In the genomic region with DNA sequence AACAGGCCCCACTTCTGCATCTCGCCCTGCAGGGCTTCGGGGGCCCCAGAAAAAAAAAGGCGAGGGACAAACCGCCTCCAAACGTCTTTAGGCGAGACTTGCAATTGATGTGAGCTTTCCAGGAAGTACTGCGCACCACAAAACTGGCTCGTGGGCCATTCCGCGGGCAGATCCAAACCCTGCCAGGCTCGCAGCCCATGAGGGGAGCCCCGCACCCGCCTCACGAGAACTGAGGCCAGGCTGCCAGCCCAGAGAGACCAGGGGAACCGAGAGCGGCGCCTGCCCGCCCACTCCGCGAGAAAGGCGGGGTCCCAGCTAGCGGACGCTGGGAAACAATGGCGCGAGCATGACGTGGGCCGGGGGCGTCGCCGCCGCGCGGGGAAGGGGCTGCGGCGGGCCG, we compare ENCODE assay signal across 8 mouse cellular contexts. TPM values are rescaled to one million over a fixed set of nuclear protein-coding genes. Genes with fewer than 3 reads are reported as not detected.
DNase-seq lines count a peak whose midpoint lies in the region; ATAC-seq lines count a peak whose summit lies in the region.

No protein-coding gene starts in this region.

- DNase-seq in Muller cell, postnatal 12 days (ENCODE audit: inconsistent ontology term) = peak; percentile 91
- DNase-seq in cerebellum, postnatal 10 days = peak; percentile 92 to 95
- peak; percentile 77 to 78 for DNase-seq in frontal cortex, postnatal 14 days (ENCODE audit: low spot score in 2 of 2)
- peak; percentile 87 to 88 for DNase-seq in layer of hippocampus, postnatal 36 days
- DNase-seq in lung, postnatal 25 days (ENCODE audit: low spot score) = peak; percentile 86
- peak; percentile 16 for DNase-seq in retina, adult 2 months (ENCODE audit: low read depth, low spot score)
- DNase-seq in thymus, postnatal 36 days = peak; percentile 80 to 85

- no peaks in the 10 kb centered on the region for H3K27me3 ChIP-seq in hindbrain, embryonic 13.5 days

- peak overlapping the region; percentile 76 for H3K4me2 ChIP-seq in hindbrain, embryonic 13.5 days

- WGBS in hindbrain, embryonic 13.5 days = 0% methylated on average over 25 of the region's 36 CpGs

- H3K4me1 ChIP-seq in hindbrain, embryonic 13.5 days (replicated peaks) = peaks cover 35% of the 10 kb centered on the region

- peak overlapping the region; percentile 99 for H3K27ac ChIP-seq in hindbrain, embryonic 13.5 days

- H3K4me3 ChIP-seq in hindbrain, embryonic 13.5 days = peak overlapping the region; percentile 75

- H3K9me3 ChIP-seq in hindbrain, embryonic 13.5 days = no peaks in the 10 kb centered on the region

- H3K9ac ChIP-seq in hindbrain, embryonic 13.5 days = peak overlapping the region; percentile 93

- ATAC-seq in hindbrain, embryonic 13.5 days (ENCODE audit: low FRiP score) = peak; percentile 94

- no peaks in the 10 kb centered on the region for H3K36me3 ChIP-seq in hindbrain, embryonic 13.5 days

RNA-seq across cellular contexts. Expression of gene Ina, which starts 52.8 kb away (rescaled TPM):
- polyA plus RNA-seq in hindbrain, embryonic 13.5 days (2015; fragmentation: Nextera tagmentation; extraction: Ambion mirVana) = 684 and 706 TPM in 2 replicates
- 100 to 1,000 TPM; 183 to 189 TPM for total RNA-seq in layer of hippocampus, postnatal 36 days (2021)

RNA-seq across cellular contexts. Expression of gene Nt5c2, which starts 53.3 kb away (rescaled TPM):
- 93.2 and 98.1 TPM in 2 replicates for polyA plus RNA-seq in hindbrain, embryonic 13.5 days (2015; fragmentation: Nextera tagmentation; extraction: Ambion mirVana)
- 10 to 100 TPM; 69.8 to 84.2 TPM for total RNA-seq in layer of hippocampus, postnatal 36 days (2021)

Comparison
In these comparisons a context has a peak if more than half of its experiments do, and no peak if none do; other contexts are left out.
1. Peak in every context shown above with its lines: DNase-seq, ATAC-seq, H3K4me3 ChIP-seq and H3K27ac ChIP-seq.
2. DNase-seq: peak in every context shown above with its lines; median percentile 94 in cerebellum, postnatal 10 days; 91 in Muller cell, postnatal 12 days; 88 in layer of hippocampus, postnatal 36 days; 86 in lung, postnatal 25 days; 82 in thymus, postnatal 36 days; 78 in frontal cortex, postnatal 14 days; 16 in retina, adult 2 months.